Mouse (Mus musculus) hematopoietic multipotent progenitor cell, adult 10-12 weeks (in vitro differentiated cells): ENCODE results near the gene Arl2bp. TPM values are rescaled to one million over a fixed set of nuclear protein-coding genes. Genes with fewer than 3 reads are reported as not detected.

Experiments
- polyA plus RNA-seq: library from polyadenylated mRNA; stranded (reverse); fragments of >175 nt; gene quantifications from 2 replicates; pipeline ENCODE4 v1.2.3, GENCODE M21; 2012; ENCODE audit warnings: low replicate concordance

Arl2bp gene
- 22.7 and 26.4 TPM in 2 replicates for polyA plus RNA-seq

GRCm38 (mm10) chr8:94666456-94667308, at the start of gene Arl2bp:
Gene Arl2bp (plus strand): TSS chr8:94666600.

GRCm38 (mm10) chr8:94695994-94696384, 29.6 kb downstream of the Arl2bp start, which contains the start of gene Pllp:
Gene Pllp (minus strand): TSS chr8:94696278.

Other genes starting within 250 kb of the Arl2bp start
- gene Nlrc5, start 232.2 kb upstream of the Arl2bp start, polyA plus RNA-seq, result 58.0 and 182 TPM in 2 replicates
- 8.1 and 42.8 TPM in 2 replicates for gene Cpne2, start 133.6 kb upstream of the Arl2bp start, polyA plus RNA-seq
- gene Rspry1, start 64.7 kb upstream of the Arl2bp start, polyA plus RNA-seq, result 5.1 and 5.3 TPM in 2 replicates
- 20.7 and 42.0 TPM in 2 replicates for gene Fam192a, start 64.6 kb upstream of the Arl2bp start, polyA plus RNA-seq
- not detected in 2 replicates for gene Pllp, start 29.7 kb downstream of the Arl2bp start, polyA plus RNA-seq
- gene Ccl22, start 79.0 kb downstream of the Arl2bp start, polyA plus RNA-seq, result 1.9 and 3.2 TPM in 2 replicates
- gene Cx3cl1, start 105.4 kb downstream of the Arl2bp start, polyA plus RNA-seq, result 0.31 and 0.59 TPM in 2 replicates
- gene Ccl17, start 143.9 kb downstream of the Arl2bp start, polyA plus RNA-seq, result not detected in 2 replicates
- 51.0 and 128 TPM in 2 replicates for gene Coq9, start 171.7 kb downstream of the Arl2bp start, polyA plus RNA-seq
- 49.1 and 330 TPM in 2 replicates for gene Ciapin1, start 171.8 kb downstream of the Arl2bp start, polyA plus RNA-seq
- gene Polr2c, start 190.8 kb downstream of the Arl2bp start, polyA plus RNA-seq, result 7.3 and 16.5 TPM in 2 replicates
- 2.7 and 5.0 TPM in 2 replicates for gene Dok4, start 209.7 kb downstream of the Arl2bp start, polyA plus RNA-seq